Mouse (Mus musculus) A20 (cell line): ENCODE results near the gene Mgat4a.

Experiments
- DNase-seq: peaks from one replicate; pipeline ENCODE4 v3.0.0-alpha.2; 2011; ENCODE audit warnings: low read depth, low spot score

The Mgat4a gene

GRCm38 (mm10) chr1:37540810-37541658, at the start of gene Mgat4a:
TSS of gene Mgat4a (minus strand) at chr1:37541016.
- peak; percentile 93 for DNase-seq

GRCm38 (mm10) chr1:37585809-37586480, 45.1 kb upstream of the Mgat4a start:
- DNase-seq, result peak; percentile 93

- DNase-seq, result no peak
Observed at GRCm38 (mm10) chr1:37583795-37584464, 43.1 kb upstream of the Mgat4a start.

GRCm38 (mm10) chr1:37583167-37583566, 42.4 kb upstream of the Mgat4a start:
- no peak for DNase-seq

GRCm38 (mm10) chr1:37579686-37580085, 38.9 kb upstream of the Mgat4a start:
- DNase-seq, result no peak

- DNase-seq, result no peak
Observed at GRCm38 (mm10) chr1:37572528-37573272, 31.9 kb upstream of the Mgat4a start.

- DNase-seq, result no peak
Observed at GRCm38 (mm10) chr1:37568379-37568778, 27.6 kb upstream of the Mgat4a start.

GRCm38 (mm10) chr1:37566754-37567153, 25.9 kb upstream of the Mgat4a start:
- DNase-seq, result peak; percentile 47

- DNase-seq, result no peak
Observed at GRCm38 (mm10) chr1:37566344-37566743, 25.5 kb upstream of the Mgat4a start.

GRCm38 (mm10) chr1:37565396-37565795, 24.6 kb upstream of the Mgat4a start:
- DNase-seq, result no peak

GRCm38 (mm10) chr1:37561955-37562354, 21.1 kb upstream of the Mgat4a start:
- peak; percentile 47 for DNase-seq

- no peak for DNase-seq
Observed at GRCm38 (mm10) chr1:37560356-37560755, 19.5 kb upstream of the Mgat4a start.

GRCm38 (mm10) chr1:37551986-37552385, 11.2 kb upstream of the Mgat4a start:
- no peak for DNase-seq

- no peak for DNase-seq
Observed at GRCm38 (mm10) chr1:37549501-37549900, 8.7 kb upstream of the Mgat4a start.

- no peak for DNase-seq
Observed at GRCm38 (mm10) chr1:37546398-37547051, 5.7 kb upstream of the Mgat4a start.

- DNase-seq, result no peak
Observed at GRCm38 (mm10) chr1:37544251-37544650, 3.4 kb upstream of the Mgat4a start.

- no peak for DNase-seq
Observed at GRCm38 (mm10) chr1:37543057-37543456, 2.2 kb upstream of the Mgat4a start.

- DNase-seq, result no peak
Observed at GRCm38 (mm10) chr1:37539968-37540809, 627 bp downstream of the Mgat4a start.

GRCm38 (mm10) chr1:37534532-37535108, 6.2 kb downstream of the Mgat4a start:
- DNase-seq, result peak; percentile 57

- DNase-seq, result no peak
Observed at GRCm38 (mm10) chr1:37533181-37533580, 7.6 kb downstream of the Mgat4a start.
